Mouse (Mus musculus): ENCODE data around the gene Acap3.

DNA sequence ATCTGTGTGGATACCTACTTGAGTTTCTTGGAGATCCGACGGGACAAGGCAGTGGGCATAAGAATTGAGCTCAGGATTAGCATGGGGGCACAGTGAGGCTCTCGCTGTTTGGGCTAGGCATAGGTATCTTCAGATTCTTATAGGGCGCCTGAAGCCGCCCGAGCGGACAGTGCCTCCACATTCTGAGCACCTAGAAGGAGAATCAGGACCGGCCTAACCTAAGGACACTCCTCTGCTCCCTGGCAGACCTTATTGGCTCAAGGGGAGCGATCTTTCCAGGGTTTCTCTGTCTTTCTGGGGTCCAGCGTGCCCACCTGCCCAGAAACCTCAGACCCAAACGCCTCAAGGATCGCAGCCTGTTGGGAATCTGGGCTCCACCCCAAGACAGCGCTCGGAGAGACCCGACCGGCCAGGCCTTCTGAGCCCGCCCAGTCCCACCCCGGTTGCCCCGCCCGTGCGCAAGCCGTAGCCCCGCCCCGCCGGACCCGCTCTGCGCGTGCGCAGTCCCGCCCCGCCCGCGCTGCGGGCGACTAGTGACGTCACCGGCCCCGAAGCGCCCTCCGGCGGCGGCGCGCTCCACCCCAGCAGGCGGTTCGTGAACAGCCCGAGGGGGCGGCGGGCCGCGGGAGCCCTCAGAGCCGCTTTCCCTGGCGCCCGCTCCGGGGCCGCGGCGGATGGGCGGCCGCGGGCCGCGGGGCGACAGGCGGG, 44.6 kb upstream of the Acap3 start, which contains the start of gene Dvl1:
- TF ChIP-seq CTCF (IDR thresholded peaks at IDR 0.05; ENCODE audit: low read depth) (peak; percentile 63), EP300 (optimal IDR thresholded peaks at IDR 0.05) (no peak)

Data from stomach, postnatal 0 days (tissue).